8 mouse cellular contexts compared by ENCODE assay signal in the genomic region with DNA sequence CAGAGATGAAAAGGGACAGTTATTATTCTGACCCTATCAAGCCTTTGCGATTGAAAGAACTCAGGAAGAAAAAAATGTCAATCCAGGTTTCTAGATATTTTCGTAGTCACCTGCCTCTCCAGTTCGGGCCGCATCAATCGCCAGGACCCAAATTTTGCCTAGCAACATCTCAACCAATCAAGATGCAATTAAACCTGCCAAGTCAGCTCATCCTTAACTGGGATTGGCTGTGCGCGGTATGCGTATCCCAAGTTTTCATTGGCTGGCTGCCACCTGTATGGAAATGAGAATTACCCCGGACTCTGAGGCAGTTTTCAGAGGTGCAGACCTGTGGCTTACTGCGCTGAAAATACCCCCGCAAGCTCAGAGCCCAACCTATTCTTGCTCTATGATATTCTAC. TPM values are rescaled to one million over a fixed set of nuclear protein-coding genes. Genes with fewer than 3 reads are reported as not detected.
DNase-seq lines count a peak whose midpoint lies in the region; ATAC-seq and TF ChIP-seq lines count a peak whose summit lies in the region.

No protein-coding gene starts in this region.

- H3K4me2 ChIP-seq in embryonic facial prominence, embryonic 12.5 days (replicated peaks), result peak overlapping the region; percentile 91
- H3K4me2 ChIP-seq in heart, embryonic 15.5 days, result peak overlapping the region; percentile 95
- peak overlapping the region; percentile 96 for H3K4me2 ChIP-seq in kidney, postnatal 0 days (ENCODE audit: low read length)
- peak overlapping the region; percentile 98 for H3K4me2 ChIP-seq in limb, embryonic 15.5 days
- peak overlapping the region; percentile 55 for H3K4me2 ChIP-seq in neural tube, embryonic 11.5 days (ENCODE audit: low read depth)

- ATAC-seq in embryonic facial prominence, embryonic 12.5 days (ENCODE audit: insufficient number of reproducible peaks, insufficient read depth, low FRiP score, low TSS enrichment), result peak; percentile 58; the same call in 1 of the 2 replicates
- ATAC-seq in heart, embryonic 15.5 days (replicated peaks; ENCODE audit: insufficient number of reproducible peaks, insufficient read depth, low FRiP score, low read depth), result peak; percentile 30; the same call in 1 of the 2 replicates
- peak; percentile 67 for ATAC-seq in kidney, postnatal 0 days (replicated peaks; ENCODE audit: low FRiP score, low read depth)
- peak; percentile 53; the same call in 1 of the 2 replicates for ATAC-seq in limb, embryonic 15.5 days (ENCODE audit: insufficient number of reproducible peaks, low FRiP score, low TSS enrichment, low read depth)
- ATAC-seq in neural tube, embryonic 11.5 days (ENCODE audit: insufficient read depth, low FRiP score, low TSS enrichment), result peak; percentile 48

- H3K4me1 ChIP-seq in embryonic facial prominence, embryonic 12.5 days, result peaks cover 6% of the 10 kb centered on the region; the same call in 1 of the 2 replicates
- H3K4me1 ChIP-seq in heart, embryonic 15.5 days (replicated peaks), result peaks cover 22% of the 10 kb centered on the region
- peaks cover 6% of the 10 kb centered on the region; the same call in 1 of the 2 replicates for H3K4me1 ChIP-seq in kidney, postnatal 0 days (replicated peaks; ENCODE audit: insufficient read depth, low read length)
- peaks cover 24% of the 10 kb centered on the region for H3K4me1 ChIP-seq in limb, embryonic 15.5 days
- H3K4me1 ChIP-seq in neural tube, embryonic 11.5 days (ENCODE audit: control insufficient read depth, insufficient read depth, low read length), result peaks cover 12% of the 10 kb centered on the region

- 1% methylated on average over 11 of the region's 11 CpGs for WGBS in embryonic facial prominence, embryonic 12.5 days
- WGBS in heart, embryonic 15.5 days, result 1% methylated on average over 11 of the region's 11 CpGs
- WGBS in kidney, postnatal 0 days, result 1% methylated on average over 11 of the region's 11 CpGs
- under 1% methylated on average over 11 of the region's 11 CpGs for WGBS in limb, embryonic 15.5 days
- WGBS in neural tube, embryonic 11.5 days, result under 1% methylated on average over 11 of the region's 11 CpGs

- H3K9me3 ChIP-seq in embryonic facial prominence, embryonic 12.5 days, result no peaks in the 10 kb centered on the region
- no peaks in the 10 kb centered on the region for H3K9me3 ChIP-seq in heart, embryonic 15.5 days (replicated peaks)
- H3K9me3 ChIP-seq in kidney, postnatal 0 days (replicated peaks; ENCODE audit: low read length), result no peaks in the 10 kb centered on the region
- no peaks in the 10 kb centered on the region for H3K9me3 ChIP-seq in limb, embryonic 15.5 days
- H3K9me3 ChIP-seq in neural tube, embryonic 11.5 days (ENCODE audit: control insufficient read depth, low read length), result no peaks in the 10 kb centered on the region

- H3K27me3 ChIP-seq in embryonic facial prominence, embryonic 12.5 days, result peaks cover 83% of the 10 kb centered on the region
- H3K27me3 ChIP-seq in heart, embryonic 15.5 days, result peaks cover 74% of the 10 kb centered on the region
- peaks cover 42% of the 10 kb centered on the region for H3K27me3 ChIP-seq in kidney, postnatal 0 days (ENCODE audit: insufficient read depth, low read length)
- H3K27me3 ChIP-seq in limb, embryonic 15.5 days, result peaks cover 74% of the 10 kb centered on the region
- peaks cover 73% of the 10 kb centered on the region for H3K27me3 ChIP-seq in neural tube, embryonic 11.5 days (ENCODE audit: control insufficient read depth, insufficient read depth, low read length)

- peak; percentile 48 for DNase-seq in gastrocnemius, postnatal 10 days
- DNase-seq in gastrocnemius, postnatal 36 days, result no peak
- peak; percentile 87 for DNase-seq in kidney, postnatal 0 days (ENCODE audit: low spot score)
- peak; percentile 41 for DNase-seq in neural tube, embryonic 11.5 days (ENCODE audit: low spot score)
- DNase-seq in urinary bladder, postnatal 36 days (ENCODE audit: low spot score in 2 of 2), result peak; percentile 30 to 50

- H3K4me3 ChIP-seq in embryonic facial prominence, embryonic 12.5 days, result peak overlapping the region; percentile 49
- peak overlapping the region; percentile 61 for H3K4me3 ChIP-seq in heart, embryonic 15.5 days
- H3K4me3 ChIP-seq in kidney, postnatal 0 days (replicated peaks; ENCODE audit: low read depth, low read length), result peak overlapping the region; percentile 44; the same call in 1 of the 2 replicates
- H3K4me3 ChIP-seq in limb, embryonic 15.5 days, result peak overlapping the region; percentile 56
- peak overlapping the region; percentile 36; the same call in 1 of the 2 replicates for H3K4me3 ChIP-seq in neural tube, embryonic 11.5 days (ENCODE audit: low read depth, low read length)

- H3K9ac ChIP-seq in embryonic facial prominence, embryonic 12.5 days, result no peak overlapping the region
- H3K9ac ChIP-seq in heart, embryonic 15.5 days, result no peak overlapping the region
- no peak overlapping the region for H3K9ac ChIP-seq in kidney, postnatal 0 days (ENCODE audit: low read depth, low read length)
- no peak overlapping the region for H3K9ac ChIP-seq in limb, embryonic 15.5 days
- peak overlapping the region; percentile 4; the same call in 1 of the 2 replicates for H3K9ac ChIP-seq in neural tube, embryonic 11.5 days (ENCODE audit: low read length)

- TF ChIP-seq CTCF in kidney, postnatal 0 days (IDR thresholded peaks at IDR 0.05; ENCODE audit: low read depth), result no peak

- H3K27ac ChIP-seq in embryonic facial prominence, embryonic 12.5 days, result no peak overlapping the region
- H3K27ac ChIP-seq in heart, embryonic 15.5 days, result no peak overlapping the region
- no peak overlapping the region for H3K27ac ChIP-seq in kidney, postnatal 0 days
- H3K27ac ChIP-seq in limb, embryonic 15.5 days, result 0 out of 2 replicates have a peak overlapping the region, but pooled peaks have one; percentile 13
- H3K27ac ChIP-seq in neural tube, embryonic 11.5 days (ENCODE audit: low read depth, low read length), result no peak overlapping the region

- intact Hi-C loops in gastrocnemius, postnatal 36 days (cut with DNase I), result no loop called here

- H3K36me3 ChIP-seq in embryonic facial prominence, embryonic 12.5 days, result no peaks in the 10 kb centered on the region
- no peaks in the 10 kb centered on the region for H3K36me3 ChIP-seq in heart, embryonic 15.5 days
- H3K36me3 ChIP-seq in kidney, postnatal 0 days (ENCODE audit: insufficient read depth, low read length), result no peaks in the 10 kb centered on the region
- H3K36me3 ChIP-seq in limb, embryonic 15.5 days, result no peaks in the 10 kb centered on the region
- no peaks in the 10 kb centered on the region for H3K36me3 ChIP-seq in neural tube, embryonic 11.5 days (ENCODE audit: control insufficient read depth, insufficient read depth, low read length)

RNA-seq across cellular contexts. Expression of gene Atp5g2, which starts 21.4 kb away (rescaled TPM):
- 10 to 100 TPM; 34.2 to 41.1 TPM for total RNA-seq in gastrocnemius, postnatal 10 days (2021)
- total RNA-seq in gastrocnemius, postnatal 36 days (2021), result 10 to 100 TPM; 12.7 to 29.6 TPM
- polyA plus RNA-seq in embryonic facial prominence, embryonic 12.5 days (2016; fragmentation: Nextera tagmentation; extraction: Ambion mirVana), result 61.0 and 68.1 TPM in 2 replicates
- polyA plus RNA-seq in heart, embryonic 15.5 days (2015; fragmentation: Nextera tagmentation; extraction: Ambion mirVana), result 58.1 and 78.1 TPM in 2 replicates
- polyA plus RNA-seq in kidney, postnatal 0 days (2015; fragmentation: Nextera tagmentation; extraction: Ambion mirVana), result 102 and 110 TPM in 2 replicates
- polyA plus RNA-seq in limb, embryonic 15.5 days (2015; fragmentation: Nextera tagmentation; extraction: Ambion mirVana), result 48.8 and 56.6 TPM in 2 replicates
- polyA plus RNA-seq in neural tube, embryonic 11.5 days (2014; fragmentation: Nextera tagmentation; extraction: Ambion mirVana), result 64.9 and 66.5 TPM in 2 replicates

RNA-seq across cellular contexts. Expression of gene Calcoco1, which starts 28.4 kb away (rescaled TPM):
- total RNA-seq in gastrocnemius, postnatal 10 days (2021), result 10 to 100 TPM; 45.0 to 51.1 TPM
- 10 to 100 TPM; 57.9 to 72.7 TPM for total RNA-seq in gastrocnemius, postnatal 36 days (2021)
- 46.4 and 50.2 TPM in 2 replicates for polyA plus RNA-seq in embryonic facial prominence, embryonic 12.5 days (2016; fragmentation: Nextera tagmentation; extraction: Ambion mirVana)
- 62.8 and 79.1 TPM in 2 replicates for polyA plus RNA-seq in heart, embryonic 15.5 days (2015; fragmentation: Nextera tagmentation; extraction: Ambion mirVana)
- 55.2 and 57.5 TPM in 2 replicates for polyA plus RNA-seq in kidney, postnatal 0 days (2015; fragmentation: Nextera tagmentation; extraction: Ambion mirVana)
- polyA plus RNA-seq in limb, embryonic 15.5 days (2015; fragmentation: Nextera tagmentation; extraction: Ambion mirVana), result 59.1 and 69.6 TPM in 2 replicates
- 36.7 and 40.9 TPM in 2 replicates for polyA plus RNA-seq in neural tube, embryonic 11.5 days (2014; fragmentation: Nextera tagmentation; extraction: Ambion mirVana)

Comparison
In these comparisons a context has a peak if more than half of its experiments do, and no peak if none do; other contexts are left out.
1. DNase-seq: peak in gastrocnemius, postnatal 10 days (single experiment), kidney, postnatal 0 days (single experiment), neural tube, embryonic 11.5 days (single experiment) and urinary bladder, postnatal 36 days (2 of 2); none in gastrocnemius, postnatal 36 days (0 of 2).
2. Peak in every context shown above with its lines, with median percentiles within 50 percentile points of each other: ATAC-seq, H3K4me2 ChIP-seq and H3K4me3 ChIP-seq.